Mouse (Mus musculus) ovary, postnatal 36 days (tissue): Measurements from ENCODE around the gene Jak2.

Experiments used
- DNase-seq: peaks from one replicate; pipeline ENCODE4 v3.0.0; 2022; ENCODE audit warnings: low spot score, mixed read lengths

Gene Jak2

DNA sequence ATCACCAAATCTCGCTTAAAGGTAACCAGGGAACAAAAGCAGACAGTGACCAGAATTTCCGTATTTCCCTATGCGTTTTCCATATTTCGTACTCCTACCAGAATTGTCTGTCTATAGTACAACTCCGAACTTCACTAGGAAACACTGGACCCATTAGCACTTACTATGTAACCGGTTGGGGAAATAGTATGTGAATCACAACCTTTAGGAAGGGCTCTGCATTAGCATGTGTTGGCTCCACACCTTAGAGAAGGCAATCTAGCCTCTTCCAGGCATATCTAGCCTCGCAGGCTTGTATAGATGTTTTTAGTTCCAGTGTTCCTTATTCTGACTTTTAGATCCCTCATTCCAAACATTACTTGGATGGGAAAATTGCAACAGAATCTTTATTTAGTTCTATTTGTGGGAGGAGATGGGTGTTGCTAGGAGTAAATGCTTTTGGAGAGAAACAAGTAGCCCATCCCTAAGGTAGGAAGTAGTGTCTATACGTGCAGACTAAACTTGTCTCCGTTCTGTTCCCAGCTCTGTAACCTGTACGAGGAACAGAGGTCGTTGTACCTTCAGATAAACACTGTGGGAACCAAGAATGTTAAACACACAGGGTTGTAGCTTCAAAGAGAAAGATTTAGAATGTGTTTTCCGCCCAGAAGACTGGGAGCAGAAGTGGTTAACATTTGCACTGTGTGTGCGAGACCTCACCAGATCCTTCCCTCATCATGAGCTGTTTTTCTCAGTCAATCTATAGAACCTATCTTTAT, 110.7 kb downstream of the Jak2 start:
- no peak for DNase-seq
